Mouse (Mus musculus) midbrain, embryonic 16.5 days (tissue): ENCODE results near the gene Bckdha. TPM values are rescaled to one million over a fixed set of nuclear protein-coding genes. Genes with fewer than 3 reads are reported as not detected.

Experiments
- ATAC-seq: fragments of 200-750 bp; cut with Nextera tagmentation; 2 replicates; pipeline ENCODE4 v1.8.0; 2017; ENCODE audit warnings: moderate TSS enrichment
- H3K27ac ChIP-seq: fragments of 300-500 bp; sonication (generic); 2 replicates; pipeline ENCODE4 v1.5.1; 2014; ENCODE audit warnings: mild to moderate bottlenecking, low read length, mixed read lengths
- H3K27me3 ChIP-seq: fragments of 300-500 bp; sonication (generic); 2 replicates; pipeline ENCODE4 v1.6.1; 2014; ENCODE audit warnings: low read depth, low read length, mixed read lengths; ENCODE audit not compliant: control insufficient read depth, insufficient read depth
- H3K36me3 ChIP-seq: fragments of 300-500 bp; sonication (generic); 2 replicates; pipeline ENCODE4 v1.6.1; 2014; ENCODE audit warnings: mild to moderate bottlenecking, low read length, moderate library complexity, mixed read lengths; ENCODE audit not compliant: control insufficient read depth, insufficient read depth
- H3K4me1 ChIP-seq: fragments of 300-500 bp; sonication (generic); 2 replicates; pipeline ENCODE4 v1.6.1; 2014; ENCODE audit warnings: mild to moderate bottlenecking, low read length, mixed read lengths; ENCODE audit not compliant: control insufficient read depth, insufficient read depth
- H3K4me2 ChIP-seq: fragments of 300-500 bp; sonication (generic); 2 replicates; pipeline ENCODE4 v1.6.1; 2014; ENCODE audit warnings: mild to moderate bottlenecking, low read length, mixed read lengths
- H3K4me3 ChIP-seq: fragments of 300-500 bp; sonication (generic); 2 replicates; pipeline ENCODE4 v1.5.1; 2014; ENCODE audit warnings: low read depth, mild to moderate bottlenecking, low read length, moderate library complexity, mixed read lengths
- H3K9ac ChIP-seq: fragments of 300-500 bp; sonication (generic); 2 replicates; pipeline ENCODE4 v1.6.1; 2014; ENCODE audit warnings: low read depth, low read length, mixed read lengths
- H3K9me3 ChIP-seq: fragments of 300-500 bp; sonication (generic); replicated peaks from 2 replicates; pipeline ENCODE4 v1.6.1; 2014; ENCODE audit warnings: mild to moderate bottlenecking, low read length, mixed read lengths; ENCODE audit not compliant: control insufficient read depth, poor library complexity, severe bottlenecking
- WGBS: fragments of 180-500 bp; shearing (Covaris S2); extraction: QIAGEN DNeasy Blood & Tissue Kit; methylation state at CpG from one replicate; pipeline ENCODE4 v1.1.7; 2014; 5-methylcytosine and 5-hydroxymethylcytosine counted together
- polyA plus RNA-seq: library from polyadenylated mRNA; unstranded; fragments of >200 nt; fragmentation: Nextera tagmentation; extraction: Ambion mirVana; gene quantifications from 2 replicates; pipeline ENCODE4 v1.2.1, GENCODE M21; 2015

The Bckdha gene
- polyA plus RNA-seq, 1 experiment from 2014 or later, result 41.4 TPM

- 57% methylated on average over 13 of the region's 13 CpGs for WGBS
- no peak overlapping the region for H3K4me3 ChIP-seq
- H3K9ac ChIP-seq, result no peak overlapping the region
- ATAC-seq, result no peak
- H3K27me3 ChIP-seq, result no peaks in the 10 kb centered on the region
- H3K4me2 ChIP-seq, result no peak overlapping the region
- peaks cover 4% of the 10 kb centered on the region for H3K4me1 ChIP-seq
- H3K9me3 ChIP-seq, result no peaks in the 10 kb centered on the region
- H3K36me3 ChIP-seq, result no peaks in the 10 kb centered on the region
- H3K27ac ChIP-seq, result no peak overlapping the region
Observed at GRCm38 (mm10) chr7:25699851-25700250, 41.1 kb upstream of the Bckdha start.

- 39% methylated on average over 8 of the region's 8 CpGs for WGBS
- Histone ChIP-seq H3K4me1 (peaks cover 3% of the 10 kb centered on the region; the same call in 1 of the 2 replicates), H3K36me3 (no peaks in the 10 kb centered on the region), H3K4me2 (no peak overlapping the region), H3K27me3 (peaks cover 25% of the 10 kb centered on the region), H3K9me3 (no peaks in the 10 kb centered on the region), H3K9ac (no peak overlapping the region), H3K4me3 (no peak overlapping the region), H3K27ac (peak overlapping the region; percentile 45; the same call in 1 of the 2 replicates)
- ATAC-seq, result peak; percentile 71
Observed at GRCm38 (mm10) chr7:25694104-25694503, 35.3 kb upstream of the Bckdha start.

- ATAC-seq, result no peak
Observed at GRCm38 (mm10) chr7:25690051-25690450, 31.3 kb upstream of the Bckdha start.

GRCm38 (mm10) chr7:25689603-25690021 lies 30.8 kb upstream of the Bckdha start:
- Histone ChIP-seq H3K27ac (no peak overlapping the region), H3K9ac (no peak overlapping the region; the same call in 1 of the 2 replicates), H3K27me3 (peaks cover 62% of the 10 kb centered on the region), H3K4me1 (peaks cover 25% of the 10 kb centered on the region), H3K4me3 (peak overlapping the region; percentile 41), H3K9me3 (no peaks in the 10 kb centered on the region), H3K4me2 (peak overlapping the region; percentile 71), H3K36me3 (no peaks in the 10 kb centered on the region)
- ATAC-seq, result no peak
- WGBS, result 13% methylated on average over 12 of the region's 12 CpGs

More at GRCm38 (mm10) chr7:25690051-25690450, 31.3 kb upstream of the Bckdha start:
- Histone ChIP-seq H3K9me3 (no peaks in the 10 kb centered on the region), H3K27me3 (peaks cover 62% of the 10 kb centered on the region), H3K4me2 (no peak overlapping the region; the same call in 1 of the 2 replicates), H3K9ac (no peak overlapping the region), H3K36me3 (no peaks in the 10 kb centered on the region), H3K27ac (no peak overlapping the region), H3K4me1 (peaks cover 25% of the 10 kb centered on the region), H3K4me3 (no peak overlapping the region)
- WGBS, result 38% methylated on average over 5 of the region's 5 CpGs

GRCm38 (mm10) chr7:25688810-25689586 lies 30.2 kb upstream of the Bckdha start:
- Histone ChIP-seq H3K4me2 (peak overlapping the region; percentile 71), H3K4me1 (peaks cover 25% of the 10 kb centered on the region), H3K4me3 (peak overlapping the region; percentile 41), H3K9ac (peak overlapping the region; percentile 54; the same call in 1 of the 2 replicates), H3K36me3 (no peaks in the 10 kb centered on the region), H3K27ac (no peak overlapping the region), H3K9me3 (no peaks in the 10 kb centered on the region), H3K27me3 (peaks cover 62% of the 10 kb centered on the region)
- WGBS, result 1% methylated on average over 50 of the region's 52 CpGs
- no peak for ATAC-seq

GRCm38 (mm10) chr7:25687811-25688401 lies 29.1 kb upstream of the Bckdha start:
- no peak for ATAC-seq
- peak overlapping the region; percentile 41 for H3K4me3 ChIP-seq
- peaks cover 62% of the 10 kb centered on the region for H3K27me3 ChIP-seq
- no peaks in the 10 kb centered on the region for H3K9me3 ChIP-seq
- peak overlapping the region; percentile 44; the same call in 1 of the 2 replicates for H3K9ac ChIP-seq
- no peaks in the 10 kb centered on the region for H3K36me3 ChIP-seq
- no peak overlapping the region for H3K27ac ChIP-seq
- H3K4me2 ChIP-seq, result peak overlapping the region; percentile 71
- peaks cover 25% of the 10 kb centered on the region for H3K4me1 ChIP-seq
- under 1% methylated on average over 47 of the region's 47 CpGs for WGBS

GRCm38 (mm10) chr7:25686680-25687531 lies 28.1 kb upstream of the Bckdha start, which contains the start of gene Tgfb1:
Gene Tgfb1, plus strand, starts transcription at chr7:25687002.
- H3K4me1 ChIP-seq, result peaks cover 29% of the 10 kb centered on the region
- 0 out of 2 replicates have a peak, but pooled peaks have one; percentile 32 for ATAC-seq
- no peak within 1 kb of the TSS for H3K27ac ChIP-seq
- WGBS, result 2% methylated on average over 56 of the region's 69 CpGs
- H3K9me3 ChIP-seq, result no peaks in the 10 kb centered on the region
- H3K36me3 ChIP-seq, result no peaks in the 10 kb centered on the region
- peak within 1 kb of the TSS; percentile 53 for H3K9ac ChIP-seq
- H3K4me3 ChIP-seq, result peak within 1 kb of the TSS; percentile 41
- H3K4me2 ChIP-seq, result peak within 1 kb of the TSS; percentile 71
- peaks cover 58% of the 10 kb centered on the region for H3K27me3 ChIP-seq

- Histone ChIP-seq H3K4me3 (no peak overlapping the region), H3K4me2 (no peak overlapping the region), H3K4me1 (peaks cover 35% of the 10 kb centered on the region), H3K9ac (no peak overlapping the region), H3K27me3 (peaks cover 54% of the 10 kb centered on the region), H3K9me3 (no peaks in the 10 kb centered on the region), H3K27ac (no peak overlapping the region), H3K36me3 (no peaks in the 10 kb centered on the region)
- WGBS, result 71% methylated on average over 21 of the region's 21 CpGs
- ATAC-seq, result no peak
Observed at GRCm38 (mm10) chr7:25685926-25686470, 27.2 kb upstream of the Bckdha start.
